Mouse (Mus musculus): ENCODE data around the gene Lmbr1l. TPM values are rescaled to one million over a fixed set of nuclear protein-coding genes. Genes with fewer than 3 reads are reported as not detected.

The Lmbr1l gene
- polyA plus RNA-seq, 1 experiment from 2014 or later = 14.5 TPM

- H3K4me1 ChIP-seq = no peaks in the 10 kb centered on the region
- H3K27me3 ChIP-seq (replicated peaks) = no peaks in the 10 kb centered on the region
- no peaks in the 10 kb centered on the region for H3K9me3 ChIP-seq
- H3K4me3 ChIP-seq (replicated peaks) = no peak overlapping the region
- H3K27ac ChIP-seq = no peak overlapping the region
- H3K9ac ChIP-seq = no peak overlapping the region
- WGBS = 84% methylated on average over 21 of the region's 21 CpGs
- peaks cover 95% of the 10 kb centered on the region for H3K36me3 ChIP-seq
- no peak overlapping the region for H3K4me2 ChIP-seq
- ATAC-seq (ENCODE audit: insufficient read depth, low FRiP score, low read depth) = no peak
Measured at GRCm38 (mm10) chr15:98861701-98862410, 56.2 kb downstream of the Lmbr1l start.

GRCm38 (mm10) chr15:98860921-98861320 lies 57.1 kb downstream of the Lmbr1l start:
- Histone ChIP-seq H3K36me3 (peaks cover 95% of the 10 kb centered on the region), H3K4me2 (no peak overlapping the region), H3K9me3 (no peaks in the 10 kb centered on the region), H3K4me1 (no peaks in the 10 kb centered on the region), H3K9ac (no peak overlapping the region), H3K4me3 (replicated peaks) (no peak overlapping the region), H3K27ac (no peak overlapping the region), H3K27me3 (replicated peaks) (no peaks in the 10 kb centered on the region)
- ATAC-seq (ENCODE audit: insufficient read depth, low FRiP score, low read depth) = no peak
- 92% methylated on average over 18 of the region's 18 CpGs for WGBS

DNA sequence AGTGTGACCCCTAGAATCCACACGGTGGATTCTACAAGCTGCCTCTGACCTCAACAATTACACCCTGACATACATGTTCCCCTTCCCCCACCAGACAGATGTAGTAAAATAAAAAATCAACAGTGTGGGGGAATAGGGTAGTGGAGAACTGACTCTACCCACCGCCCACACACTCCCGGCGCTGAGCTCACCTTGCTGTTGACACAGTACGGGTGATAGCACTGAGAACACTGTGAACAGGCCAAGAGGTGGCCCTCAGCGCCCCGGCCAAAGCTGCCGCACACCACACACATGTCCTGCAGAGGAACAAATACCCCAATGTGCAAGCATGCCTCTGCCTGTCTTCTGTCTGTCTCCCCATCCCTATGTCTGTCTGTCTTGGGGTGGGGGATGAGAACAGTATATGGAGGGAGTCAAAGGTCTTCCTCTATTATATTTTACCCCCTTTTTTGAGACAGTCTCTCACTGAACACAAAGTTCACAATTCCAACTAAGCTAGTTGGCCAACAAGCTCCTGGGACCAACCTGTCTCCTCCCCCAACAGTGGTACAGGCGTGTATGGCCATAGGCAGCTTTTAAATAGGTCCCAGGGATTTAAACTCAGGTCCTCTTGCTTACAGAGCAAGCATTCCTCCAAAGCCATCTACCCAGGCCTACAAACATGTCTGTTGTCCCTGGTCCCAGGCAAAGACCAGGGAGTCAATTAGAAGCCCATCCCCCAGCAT lies 58.5 kb downstream of the Lmbr1l start:
- no peaks in the 10 kb centered on the region for H3K9me3 ChIP-seq
- H3K4me3 ChIP-seq (replicated peaks) = no peak overlapping the region
- no peaks in the 10 kb centered on the region for H3K27me3 ChIP-seq (replicated peaks)
- H3K36me3 ChIP-seq = peaks cover 89% of the 10 kb centered on the region
- WGBS = 81% methylated on average over 9 of the region's 9 CpGs
- no peak overlapping the region for H3K27ac ChIP-seq
- no peak for ATAC-seq (ENCODE audit: insufficient read depth, low FRiP score, low read depth)
- H3K4me2 ChIP-seq = no peak overlapping the region
- H3K9ac ChIP-seq = no peak overlapping the region
- H3K4me1 ChIP-seq = no peaks in the 10 kb centered on the region

DNA sequence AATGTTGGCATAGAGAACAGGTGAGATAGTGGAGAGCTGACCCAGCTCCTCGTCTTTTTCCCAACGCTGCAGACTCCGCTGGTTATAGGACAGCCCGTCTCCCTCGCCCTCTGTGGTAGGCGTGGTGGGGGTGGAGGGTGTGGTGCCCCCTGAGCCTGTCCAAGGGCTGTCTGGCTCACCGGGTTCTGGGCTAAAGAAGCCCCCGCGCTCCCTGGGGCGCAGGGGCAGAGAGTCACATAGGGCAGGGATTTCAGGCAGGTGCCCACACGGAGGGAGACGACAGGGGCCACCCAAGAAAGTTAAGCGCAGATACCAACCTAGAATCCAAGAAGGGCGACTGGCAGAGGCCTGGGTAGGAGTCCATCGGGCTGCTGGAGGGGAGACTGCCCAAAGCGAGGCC lies 63.8 kb downstream of the Lmbr1l start:
- Histone ChIP-seq H3K27ac (no peak overlapping the region), H3K9me3 (no peaks in the 10 kb centered on the region), H3K4me2 (no peak overlapping the region), H3K36me3 (peaks cover 90% of the 10 kb centered on the region), H3K27me3 (replicated peaks) (no peaks in the 10 kb centered on the region), H3K4me1 (no peaks in the 10 kb centered on the region), H3K9ac (no peak overlapping the region), H3K4me3 (replicated peaks) (no peak overlapping the region)
- ATAC-seq (ENCODE audit: insufficient read depth, low FRiP score, low read depth) = no peak
- 88% methylated on average over 16 of the region's 16 CpGs for WGBS

Other genes starting within 250 kb of the Lmbr1l start
- 1.3 and 1.4 TPM in 2 replicates for gene Rnd1, start 240.8 kb downstream of the Lmbr1l start, polyA plus RNA-seq (2015; fragmentation: Nextera tagmentation; extraction: Ambion mirVana)
- gene Ccdc65, start 210.0 kb downstream of the Lmbr1l start, polyA plus RNA-seq (2015; fragmentation: Nextera tagmentation; extraction: Ambion mirVana) = 0.84 and 1.1 TPM in 2 replicates
- 112 and 123 TPM in 2 replicates for gene Fkbp11, start 190.0 kb downstream of the Lmbr1l start, polyA plus RNA-seq (2015; fragmentation: Nextera tagmentation; extraction: Ambion mirVana)
- 41.6 and 45.2 TPM in 2 replicates for gene Arf3, start 155.0 kb downstream of the Lmbr1l start, polyA plus RNA-seq (2015; fragmentation: Nextera tagmentation; extraction: Ambion mirVana)
- gene Wnt10b, start 140.1 kb downstream of the Lmbr1l start, polyA plus RNA-seq (2015; fragmentation: Nextera tagmentation; extraction: Ambion mirVana) = 0.08 TPM in 1 of 2 replicates, not detected in the other
- gene Wnt1, start 128.4 kb downstream of the Lmbr1l start, polyA plus RNA-seq (2015; fragmentation: Nextera tagmentation; extraction: Ambion mirVana) = not detected in 2 replicates
- gene Ddn, start 108.7 kb downstream of the Lmbr1l start, polyA plus RNA-seq (2015; fragmentation: Nextera tagmentation; extraction: Ambion mirVana) = not detected in 2 replicates
- 82.4 and 85.6 TPM in 2 replicates for gene Prkag1, start 86.7 kb downstream of the Lmbr1l start, polyA plus RNA-seq (2015; fragmentation: Nextera tagmentation; extraction: Ambion mirVana)
- gene Kmt2d, start 47.0 kb downstream of the Lmbr1l start, polyA plus RNA-seq (2015; fragmentation: Nextera tagmentation; extraction: Ambion mirVana) = 10.6 and 11.6 TPM in 2 replicates
- 8.6 and 8.8 TPM in 2 replicates for gene Rhebl1, start 23.7 kb downstream of the Lmbr1l start, polyA plus RNA-seq (2015; fragmentation: Nextera tagmentation; extraction: Ambion mirVana)
- 0.71 and 1.0 TPM in 2 replicates for gene Dhh, start 19.7 kb downstream of the Lmbr1l start, polyA plus RNA-seq (2015; fragmentation: Nextera tagmentation; extraction: Ambion mirVana)
- gene Tuba1b, start 16.3 kb upstream of the Lmbr1l start, polyA plus RNA-seq (2015; fragmentation: Nextera tagmentation; extraction: Ambion mirVana) = 1,197 and 1,299 TPM in 2 replicates
- not detected in 2 replicates for gene Gm49450, start 35.3 kb upstream of the Lmbr1l start, polyA plus RNA-seq (2015; fragmentation: Nextera tagmentation; extraction: Ambion mirVana)
- gene Tuba1a, start 35.5 kb upstream of the Lmbr1l start, polyA plus RNA-seq (2015; fragmentation: Nextera tagmentation; extraction: Ambion mirVana) = 915 and 964 TPM in 2 replicates
- gene Tuba1c, start 111.7 kb upstream of the Lmbr1l start, polyA plus RNA-seq (2015; fragmentation: Nextera tagmentation; extraction: Ambion mirVana) = 196 and 204 TPM in 2 replicates
- gene Prph, start 136.9 kb upstream of the Lmbr1l start, polyA plus RNA-seq (2015; fragmentation: Nextera tagmentation; extraction: Ambion mirVana) = 33.5 and 38.7 TPM in 2 replicates
- 24.6 and 29.2 TPM in 2 replicates for gene Troap, start 156.3 kb upstream of the Lmbr1l start, polyA plus RNA-seq (2015; fragmentation: Nextera tagmentation; extraction: Ambion mirVana)
- 0.09 TPM in 1 of 2 replicates, not detected in the other for gene C1ql4, start 169.6 kb upstream of the Lmbr1l start, polyA plus RNA-seq (2015; fragmentation: Nextera tagmentation; extraction: Ambion mirVana)
- gene Dnajc22, start 174.9 kb upstream of the Lmbr1l start, polyA plus RNA-seq (2015; fragmentation: Nextera tagmentation; extraction: Ambion mirVana) = 18.6 and 23.0 TPM in 2 replicates
- gene Spats2, start 207.7 kb upstream of the Lmbr1l start, polyA plus RNA-seq (2015; fragmentation: Nextera tagmentation; extraction: Ambion mirVana) = 28.3 and 32.1 TPM in 2 replicates

All from stomach, embryonic 15.5 days (tissue).